Mouse (Mus musculus) layer of hippocampus, adult 9-10 months (tissue): Measurements from ENCODE around the gene Jag1.

ENCODE experiments used
- DNase-seq: peaks from one replicate; pipeline ENCODE4 v3.0.0; 2022; ENCODE audit warnings: low spot score

Gene Jag1

GRCm38 (mm10) chr2:137116025-137116674 is at the start of gene Jag1:
Gene Jag1 (minus strand): TSS chr2:137116644.
- DNase-seq: no peak

- no peak for DNase-seq
These were observed 39.6 kb upstream of the Jag1 start for GRCm38 (mm10) chr2:137156018-137156417.

- DNase-seq: no peak
These were observed 37.4 kb upstream of the Jag1 start for GRCm38 (mm10) chr2:137153825-137154224.

GRCm38 (mm10) chr2:137153172-137153667 is 36.8 kb upstream of the Jag1 start:
- no peak for DNase-seq

- no peak for DNase-seq
These were observed 34.5 kb upstream of the Jag1 start for GRCm38 (mm10) chr2:137150953-137151352.

GRCm38 (mm10) chr2:137146938-137147666 is 30.7 kb upstream of the Jag1 start:
- no peak for DNase-seq

GRCm38 (mm10) chr2:137138063-137138462 is 21.6 kb upstream of the Jag1 start:
- DNase-seq: no peak

GRCm38 (mm10) chr2:137134035-137134434 is 17.6 kb upstream of the Jag1 start:
- no peak for DNase-seq

- DNase-seq: no peak
These were observed 8.4 kb upstream of the Jag1 start for GRCm38 (mm10) chr2:137124861-137125260.

- no peak for DNase-seq
These were observed 862 bp upstream of the Jag1 start for GRCm38 (mm10) chr2:137117321-137117690.

- DNase-seq: peak; percentile 53
These were observed 354 bp upstream of the Jag1 start for GRCm38 (mm10) chr2:137116675-137117320.

- no peak for DNase-seq
These were observed 1.0 kb downstream of the Jag1 start for GRCm38 (mm10) chr2:137115241-137116024.

- DNase-seq: no peak
These were observed 2.0 kb downstream of the Jag1 start for GRCm38 (mm10) chr2:137114248-137115096.

GRCm38 (mm10) chr2:137113288-137114061 is 3.0 kb downstream of the Jag1 start:
- DNase-seq: no peak

GRCm38 (mm10) chr2:137110214-137110898 is 6.1 kb downstream of the Jag1 start:
- DNase-seq: no peak

- no peak for DNase-seq
These were observed 6.9 kb downstream of the Jag1 start for GRCm38 (mm10) chr2:137109321-137110213.

- DNase-seq: no peak
These were observed 8.5 kb downstream of the Jag1 start for GRCm38 (mm10) chr2:137107946-137108345.

- DNase-seq: no peak
These were observed 9.2 kb downstream of the Jag1 start for GRCm38 (mm10) chr2:137107203-137107602.

- DNase-seq: no peak
These were observed 15.4 kb downstream of the Jag1 start for GRCm38 (mm10) chr2:137101074-137101473.
